Mouse (Mus musculus) stomach, postnatal 0 days (tissue): ENCODE data around the gene Nhsl1.

Source experiments
- CTCF ChIP-seq: IDR thresholded peaks from 2 replicates; pipeline ENCODE4 v1.5.1; 2016; ENCODE audit warnings: antibody characterized with exemption, low read depth, mild to moderate bottlenecking, moderate library complexity
- EP300 ChIP-seq: optimal IDR thresholded peaks from 2 replicates; pipeline ENCODE3; 2016; ENCODE audit warnings: antibody characterized with exemption

DNA sequence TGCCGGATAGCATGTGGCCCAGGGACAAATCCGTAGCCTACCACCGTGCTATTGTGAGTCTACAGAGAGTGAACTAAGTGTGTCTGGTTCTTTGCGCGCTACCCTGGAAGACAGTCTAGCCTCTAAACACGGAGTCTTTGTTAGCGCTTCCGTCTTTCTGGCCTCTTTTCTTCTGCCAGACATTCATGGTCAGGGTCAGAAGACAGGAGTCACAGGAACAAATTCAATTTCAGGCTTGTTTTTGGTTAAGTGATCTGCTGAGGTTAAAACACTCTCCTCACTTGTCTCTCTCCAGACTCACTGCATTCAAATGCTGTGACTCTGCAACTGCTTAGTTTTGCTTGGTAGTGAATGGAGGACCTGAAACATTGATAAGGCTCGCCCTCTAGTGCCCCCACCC, 15.9 kb downstream of the Nhsl1 start:
- no peak for TF ChIP-seq CTCF
- TF ChIP-seq EP300: no peak
